Mouse (Mus musculus): ENCODE measurements around the gene Zswim1. TPM values are rescaled to one million over a fixed set of nuclear protein-coding genes. Genes with fewer than 3 reads are reported as not detected.
"Not testable (repeated sequence)": the region's sequence is repeated elsewhere in the genome, so short reads cannot be mapped to it uniquely, and the experiment has no call there.

Zswim1 gene
- polyA plus RNA-seq, 1 experiment from 2014 or later: 24.3 TPM

DNA sequence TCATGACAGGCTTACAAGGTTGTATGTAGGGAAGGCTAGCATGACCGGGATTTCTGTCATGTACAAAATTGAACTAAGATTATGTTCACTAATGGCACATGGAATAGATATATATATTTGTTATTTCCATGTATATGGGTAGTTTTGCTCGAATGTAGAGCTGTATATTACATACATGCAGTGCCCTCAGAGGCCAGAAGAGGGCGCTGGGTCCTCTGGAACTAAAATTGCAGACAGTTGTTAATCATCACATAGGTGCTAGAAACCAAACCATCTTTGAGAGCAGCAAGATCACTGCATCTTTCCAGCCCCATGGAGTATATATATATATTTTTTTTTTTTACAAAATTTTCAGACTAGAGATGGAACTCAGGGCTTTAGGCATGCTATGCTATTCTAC, 23.3 kb downstream of the Zswim1 start:
- no peak for DNase-seq (ENCODE audit: low spot score)
- WGBS: 51% methylated on average over 3 of the region's 3 CpGs

DNA sequence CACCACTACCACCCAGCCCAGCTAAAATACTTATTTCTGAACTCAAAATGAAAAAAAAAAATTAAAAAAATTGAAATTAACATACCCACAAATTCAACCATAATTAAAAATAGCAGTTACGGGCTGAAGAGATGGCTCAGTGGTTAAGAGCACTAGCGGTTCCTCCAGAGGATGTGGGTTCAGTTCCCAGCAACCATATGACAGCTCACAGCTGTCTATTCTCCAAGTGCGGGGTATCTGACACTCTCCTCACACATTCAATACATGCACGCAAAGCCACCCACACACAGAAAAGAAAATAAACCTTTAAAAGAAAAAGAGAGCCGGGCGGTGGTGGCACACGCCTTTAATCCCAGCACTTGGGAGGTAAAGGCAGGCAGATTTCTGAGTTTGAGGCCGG, 27.6 kb downstream of the Zswim1 start:
- Histone ChIP-seq H3K27ac (no peak overlapping the region), H3K4me1 (peaks cover 4% of the 10 kb centered on the region; the same call in 1 of the 2 replicates), H3K36me3 (peaks cover 4% of the 10 kb centered on the region; the same call in 1 of the 2 replicates), H3K27me3 (ENCODE audit: low read depth, poor library complexity, severe bottlenecking) (peaks cover 16% of the 10 kb centered on the region), H3K9me3 (replicated peaks) (no peaks in the 10 kb centered on the region), H3K4me3 (no peak overlapping the region)
- WGBS: 92% methylated on average over 8 of the region's 8 CpGs
- DNase-seq (ENCODE audit: low spot score): no peak

More for the DNA sequence above, 23.3 kb downstream of the Zswim1 start:
- H3K4me1 ChIP-seq: no peaks in the 10 kb centered on the region
- H3K9me3 ChIP-seq (replicated peaks): no peaks in the 10 kb centered on the region
- peaks cover 9% of the 10 kb centered on the region for H3K36me3 ChIP-seq
- no peak overlapping the region for H3K27ac ChIP-seq
- no peak overlapping the region for H3K4me3 ChIP-seq
- no peaks in the 10 kb centered on the region for H3K27me3 ChIP-seq (ENCODE audit: low read depth, poor library complexity, severe bottlenecking)

DNA sequence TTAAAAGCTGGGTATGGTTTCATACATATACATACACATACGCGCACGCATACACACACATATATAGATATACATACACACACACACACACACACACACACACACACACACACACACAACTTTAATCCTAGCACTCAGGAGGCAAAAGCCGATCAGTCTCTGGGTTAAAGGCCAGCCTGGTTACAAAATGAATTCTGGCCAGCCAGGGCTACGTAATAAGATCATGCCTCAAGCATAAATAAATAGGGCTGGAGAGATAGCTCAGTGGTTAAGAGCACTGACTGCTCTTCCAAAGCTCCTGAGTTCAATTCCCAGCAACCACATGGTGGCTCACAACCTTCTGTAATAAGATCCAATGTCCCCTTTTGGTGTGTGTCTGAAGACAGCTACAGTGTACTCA, 33.1 kb downstream of the Zswim1 start:
- DNase-seq (ENCODE audit: low spot score); H3K4me3 ChIP-seq; H3K9me3 ChIP-seq (replicated peaks); H3K36me3 ChIP-seq; H3K27ac ChIP-seq: not testable (repeated sequence)
- Histone ChIP-seq H3K4me1 (peaks cover 38% of the 10 kb centered on the region), H3K27me3 (ENCODE audit: low read depth, poor library complexity, severe bottlenecking) (peaks cover 68% of the 10 kb centered on the region)
- 86% methylated on average over 5 of the region's 5 CpGs for WGBS

DNA sequence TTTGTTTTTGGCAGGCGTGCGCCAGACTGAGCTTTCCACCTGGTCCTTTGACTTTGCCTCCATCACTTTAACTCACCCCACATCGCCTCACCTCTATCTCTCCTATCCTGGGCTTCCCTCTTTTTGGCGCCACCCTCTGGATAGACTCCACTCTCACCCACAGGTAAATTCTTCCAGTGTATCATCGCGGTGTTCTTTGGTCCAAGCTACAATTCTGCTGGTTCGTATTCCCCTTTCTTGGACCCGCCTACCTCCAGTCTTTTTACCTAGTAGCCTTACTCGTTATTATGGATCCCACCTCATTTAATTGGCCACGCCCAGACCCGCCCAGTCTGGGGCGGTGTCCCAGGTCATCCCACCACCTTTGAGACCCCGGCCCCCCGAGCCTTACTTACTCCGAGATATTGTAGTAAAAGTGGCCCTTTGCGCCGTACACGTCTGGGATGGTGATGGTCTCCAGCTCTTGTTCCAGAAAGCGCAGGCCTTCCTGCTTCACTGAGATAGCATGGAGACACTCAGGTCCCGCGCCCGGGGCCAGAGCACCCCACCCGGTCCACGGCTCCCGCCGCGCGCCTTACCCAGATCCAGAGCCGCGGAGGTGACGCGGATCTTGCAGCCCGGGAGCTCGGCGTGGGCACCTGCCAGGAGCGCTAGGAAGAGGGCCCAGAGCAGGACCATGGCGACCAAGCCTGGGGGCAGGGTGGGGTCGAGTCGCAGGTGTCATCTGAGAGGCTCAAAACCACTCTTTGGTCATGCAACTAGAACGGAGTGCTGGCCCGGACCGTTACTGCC, 34.0 kb downstream of the Zswim1 start:
- peaks cover 71% of the 10 kb centered on the region for H3K27me3 ChIP-seq (ENCODE audit: low read depth, poor library complexity, severe bottlenecking)
- peaks cover 38% of the 10 kb centered on the region for H3K4me1 ChIP-seq
- WGBS: 1% methylated on average over 42 of the region's 42 CpGs
- peak overlapping the region; percentile 67 for H3K4me3 ChIP-seq
- H3K27ac ChIP-seq: peak overlapping the region; percentile 46; the same call in 1 of the 2 replicates
- no peaks in the 10 kb centered on the region for H3K36me3 ChIP-seq
- DNase-seq (ENCODE audit: low spot score): peak; percentile 59
- H3K9me3 ChIP-seq (replicated peaks): no peaks in the 10 kb centered on the region

DNA sequence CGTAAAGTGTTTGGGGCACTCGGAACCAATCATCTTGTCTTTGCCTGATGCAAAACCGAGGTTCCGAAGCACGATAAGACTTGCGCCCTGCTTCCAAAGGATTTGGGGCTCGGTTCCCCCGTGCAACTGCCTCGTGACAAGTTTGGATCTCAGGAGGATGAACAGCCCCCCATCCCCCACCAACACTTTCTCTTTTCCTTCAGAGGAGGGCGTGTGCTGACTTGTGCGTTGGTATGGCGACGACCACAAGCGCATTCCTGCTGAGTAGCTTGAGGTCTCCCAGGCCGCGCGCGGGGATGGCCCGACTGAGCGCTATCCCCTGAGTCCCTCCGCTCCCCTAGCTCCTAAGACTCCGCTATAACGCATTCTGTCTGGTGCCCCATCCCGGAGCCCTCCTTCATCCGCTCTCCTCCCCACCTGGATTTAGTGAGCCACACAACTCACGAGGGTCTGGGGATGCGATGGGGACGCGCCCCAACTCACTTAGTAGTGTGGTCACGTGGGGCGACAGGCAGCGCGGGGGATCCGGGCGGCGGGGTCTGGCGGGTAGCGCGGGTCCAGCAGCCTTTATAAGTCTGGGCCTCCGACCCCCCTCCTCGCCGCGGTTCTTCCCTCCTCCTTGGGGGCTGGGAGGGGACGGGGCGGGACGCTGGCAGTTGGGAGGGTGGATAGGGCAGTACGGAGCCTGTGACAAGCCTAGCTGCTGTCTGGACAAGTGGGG, 34.8 kb downstream of the Zswim1 start, which contains the start of gene Pltp:
Gene Pltp (minus strand): TSS at position 611 of the 721 bp plus-strand sequence.
- Histone ChIP-seq H3K4me3 (peak within 1 kb of the TSS; percentile 67), H3K27me3 (ENCODE audit: low read depth, poor library complexity, severe bottlenecking) (peaks cover 71% of the 10 kb centered on the region), H3K4me1 (peaks cover 43% of the 10 kb centered on the region), H3K36me3 (no peaks in the 10 kb centered on the region), H3K9me3 (replicated peaks) (no peaks in the 10 kb centered on the region), H3K27ac (peak within 1 kb of the TSS; percentile 65)
- under 1% methylated on average over 47 of the region's 47 CpGs for WGBS
- peak; percentile 74 for DNase-seq (ENCODE audit: low spot score)

DNA sequence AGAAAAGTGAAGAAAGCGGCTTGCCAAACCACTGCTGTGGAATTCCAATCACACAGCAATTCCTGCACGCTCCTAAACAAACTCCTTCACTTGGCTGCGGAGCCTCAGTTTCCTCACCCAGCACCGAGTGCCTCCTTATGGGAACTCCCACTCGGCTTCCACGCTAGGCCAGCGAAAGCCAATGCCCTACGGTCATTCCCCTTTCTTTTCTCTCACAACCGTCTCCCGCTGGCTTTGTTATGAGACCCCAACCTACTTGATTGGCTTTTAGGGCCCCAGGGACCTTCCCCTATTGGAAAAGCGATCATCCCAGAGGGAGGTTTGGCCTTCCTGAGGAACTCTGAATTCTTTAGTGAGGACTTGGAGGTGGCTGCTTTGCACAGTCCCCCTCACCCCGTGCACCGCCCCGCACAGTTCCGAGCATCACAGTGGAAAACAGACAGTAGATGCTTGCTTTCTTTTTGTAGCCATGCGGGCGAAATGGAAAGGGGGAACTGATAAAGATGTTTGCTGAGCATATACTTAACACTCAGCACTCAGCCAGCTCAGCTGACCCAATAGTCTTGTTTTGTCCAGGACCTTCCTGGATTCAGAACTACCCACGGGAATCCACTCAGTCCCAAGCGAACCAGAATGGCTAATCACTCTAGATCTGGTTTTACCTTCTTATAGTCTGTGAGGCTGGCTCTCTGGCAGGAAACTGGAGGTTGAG, 35.5 kb downstream of the Zswim1 start:
- no peaks in the 10 kb centered on the region for H3K36me3 ChIP-seq
- peak; percentile 51 for DNase-seq (ENCODE audit: low spot score)
- peak overlapping the region; percentile 65 for H3K27ac ChIP-seq
- 4% methylated on average over 19 of the region's 19 CpGs for WGBS
- peaks cover 48% of the 10 kb centered on the region for H3K4me1 ChIP-seq
- H3K9me3 ChIP-seq (replicated peaks): no peaks in the 10 kb centered on the region
- H3K4me3 ChIP-seq: peak overlapping the region; percentile 67
- H3K27me3 ChIP-seq (ENCODE audit: low read depth, poor library complexity, severe bottlenecking): peaks cover 71% of the 10 kb centered on the region

DNA sequence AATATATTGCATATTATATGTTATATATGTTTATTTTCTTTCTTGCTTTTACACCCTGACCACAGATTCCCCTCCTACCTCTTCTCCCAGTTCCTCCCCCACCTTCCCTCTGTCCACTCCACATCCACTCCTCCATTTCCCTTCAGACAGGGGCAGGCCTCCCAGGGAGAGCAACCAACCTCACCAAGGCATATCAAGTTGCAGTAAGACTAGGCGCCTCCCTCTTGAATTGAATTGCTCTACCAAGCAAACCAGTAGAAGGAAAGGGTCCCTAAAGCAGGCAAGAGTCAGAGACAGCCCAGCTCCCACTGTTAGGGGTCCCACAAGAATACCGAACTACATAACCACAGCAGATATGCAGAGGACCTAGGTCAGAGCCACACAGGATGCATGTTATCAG, 36.7 kb downstream of the Zswim1 start:
- H3K4me1 ChIP-seq: peaks cover 48% of the 10 kb centered on the region
- no peak for DNase-seq (ENCODE audit: low spot score)
- H3K36me3 ChIP-seq: no peaks in the 10 kb centered on the region
- H3K4me3 ChIP-seq: no peak overlapping the region
- 41% methylated on average over 2 of the region's 2 CpGs for WGBS
- H3K27me3 ChIP-seq (ENCODE audit: low read depth, poor library complexity, severe bottlenecking): peaks cover 64% of the 10 kb centered on the region
- no peaks in the 10 kb centered on the region for H3K9me3 ChIP-seq (replicated peaks)
- H3K27ac ChIP-seq: no peak overlapping the region

DNA sequence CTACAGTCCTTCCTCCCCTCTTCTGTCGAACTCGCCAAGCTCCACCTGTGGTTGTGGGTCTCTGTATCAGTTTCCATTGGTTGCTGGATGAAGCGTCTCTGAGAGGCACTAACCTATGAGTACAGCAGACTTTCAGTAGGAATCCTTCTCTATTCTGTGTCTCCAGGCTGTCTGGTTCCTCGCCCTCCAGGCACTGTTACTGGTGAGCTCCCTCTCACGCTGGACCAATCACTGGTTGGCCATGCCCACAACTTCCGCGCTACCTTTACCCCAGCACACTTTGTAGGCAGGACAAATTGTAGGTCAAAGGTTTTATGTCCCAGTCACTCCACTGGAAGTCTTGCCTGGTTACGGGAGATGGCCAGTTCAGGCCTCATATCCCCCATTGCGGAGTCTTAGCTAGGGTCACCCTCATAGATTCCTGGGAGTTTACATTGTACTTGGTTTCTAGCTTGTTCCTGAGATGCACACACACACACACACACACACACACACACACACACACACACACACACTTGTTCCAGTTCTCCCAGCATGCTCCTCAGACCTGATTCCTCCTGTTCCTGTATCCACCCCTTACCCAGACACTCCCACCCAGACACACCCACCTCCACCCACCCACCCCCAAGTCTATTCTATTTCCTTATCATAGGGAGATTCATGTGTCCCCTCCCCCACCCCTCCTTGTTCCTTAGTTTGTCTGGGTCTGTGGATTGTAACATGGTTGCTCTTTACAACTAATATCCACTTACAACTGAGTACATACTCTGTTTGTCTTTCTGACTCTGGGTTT, 37.4 kb downstream of the Zswim1 start:
- peaks cover 47% of the 10 kb centered on the region for H3K4me1 ChIP-seq
- DNase-seq (ENCODE audit: low spot score): no peak
- 51% methylated on average over 9 of the region's 9 CpGs for whole genome bisulfite sequencing

DNA sequence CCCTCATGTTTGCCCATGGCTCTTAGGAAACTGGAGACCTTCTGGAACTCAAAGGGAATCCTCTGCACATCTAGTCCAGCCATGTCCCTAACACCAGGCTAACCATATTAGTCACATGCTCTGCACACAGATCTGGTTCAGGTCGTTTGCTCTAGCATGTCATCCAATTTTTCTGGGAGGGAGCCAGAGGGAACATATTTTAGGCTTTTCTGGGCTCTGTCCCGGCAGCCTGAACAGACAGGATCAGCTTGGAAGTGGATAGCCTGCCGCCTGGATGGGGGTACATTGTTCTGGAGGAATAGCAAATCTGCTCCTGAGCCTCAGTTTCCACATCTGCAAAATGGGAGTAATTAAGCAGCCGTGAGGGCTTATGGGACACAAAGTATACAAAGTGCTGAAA, 38.6 kb downstream of the Zswim1 start:
- no peak for DNase-seq (ENCODE audit: low spot score)
- WGBS: 84% methylated on average over 4 of the region's 4 CpGs
- peaks cover 44% of the 10 kb centered on the region for H3K27me3 ChIP-seq (ENCODE audit: low read depth, poor library complexity, severe bottlenecking)
- no peaks in the 10 kb centered on the region for H3K36me3 ChIP-seq
- H3K4me1 ChIP-seq: peaks cover 44% of the 10 kb centered on the region
- H3K9me3 ChIP-seq (replicated peaks): no peaks in the 10 kb centered on the region
- H3K4me3 ChIP-seq: no peak overlapping the region
- H3K27ac ChIP-seq: no peak overlapping the region

More for the DNA sequence above, 37.4 kb downstream of the Zswim1 start:
- no peaks in the 10 kb centered on the region for H3K9me3 ChIP-seq (replicated peaks)
- no peak overlapping the region for H3K27ac ChIP-seq
- H3K27me3 ChIP-seq (ENCODE audit: low read depth, poor library complexity, severe bottlenecking): peaks cover 57% of the 10 kb centered on the region
- no peak overlapping the region for H3K4me3 ChIP-seq
- H3K36me3 ChIP-seq: no peaks in the 10 kb centered on the region

DNA sequence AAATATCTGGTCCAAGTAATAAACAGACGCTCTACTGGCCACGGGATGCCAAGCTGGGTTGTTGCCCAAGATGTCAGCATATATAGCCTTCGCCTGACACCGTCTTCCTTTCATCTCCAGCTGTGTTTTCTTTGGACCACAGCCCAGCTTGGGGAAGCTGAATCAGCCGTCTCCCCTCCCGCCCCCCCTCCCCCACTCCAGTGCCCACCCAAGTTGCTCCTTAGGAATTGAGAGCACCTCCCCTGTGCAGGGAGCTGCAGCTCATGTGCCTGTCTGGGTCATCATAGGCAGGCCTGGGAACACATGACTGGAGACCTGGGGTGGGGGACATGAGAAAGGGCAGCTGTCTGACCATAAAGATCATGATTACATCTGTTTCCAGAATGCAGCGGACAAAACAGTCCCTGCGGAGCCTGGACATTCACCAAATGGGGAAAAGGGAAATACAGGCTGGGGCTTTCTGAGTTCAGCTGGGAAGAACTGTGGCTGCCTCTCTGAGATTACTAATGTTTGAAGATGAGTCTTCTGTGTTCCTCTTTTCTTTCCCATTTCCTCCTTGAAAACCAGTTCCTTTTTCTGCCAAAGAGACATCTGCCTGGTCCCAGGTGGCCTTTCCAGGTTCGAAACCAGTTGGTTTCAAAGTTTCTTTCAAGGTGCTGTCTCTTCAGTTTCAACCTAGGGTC, 39.8 kb downstream of the Zswim1 start:
- no peak overlapping the region for H3K27ac ChIP-seq
- peaks cover 32% of the 10 kb centered on the region for H3K27me3 ChIP-seq (ENCODE audit: low read depth, poor library complexity, severe bottlenecking)
- H3K36me3 ChIP-seq: no peaks in the 10 kb centered on the region
- no peak for DNase-seq (ENCODE audit: low spot score)
- 60% methylated on average over 9 of the region's 9 CpGs for WGBS
- H3K4me3 ChIP-seq: no peak overlapping the region
- H3K4me1 ChIP-seq: peaks cover 32% of the 10 kb centered on the region
- no peaks in the 10 kb centered on the region for H3K9me3 ChIP-seq (replicated peaks)

DNA sequence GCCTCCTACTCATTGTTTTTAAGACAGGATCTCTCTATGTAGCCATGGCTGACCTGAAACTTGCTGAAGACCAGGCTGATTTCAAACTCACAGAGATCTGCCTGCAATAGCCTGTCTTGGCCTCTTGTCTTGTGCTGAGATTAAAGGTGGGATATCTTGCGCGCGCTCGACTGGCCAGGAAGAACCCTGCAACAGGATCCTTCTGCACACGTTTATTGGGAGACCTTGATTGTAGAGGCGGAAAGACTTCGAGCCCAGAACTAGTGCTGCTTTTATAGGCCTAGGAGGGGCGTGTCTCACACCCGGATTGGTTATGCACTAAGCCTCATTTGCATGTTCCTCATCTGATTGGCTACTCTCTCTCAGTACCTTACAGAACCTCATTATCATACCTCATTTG, 40.9 kb downstream of the Zswim1 start:
- H3K9me3 ChIP-seq (replicated peaks); DNase-seq (ENCODE audit: low spot score); H3K4me3 ChIP-seq; H3K27ac ChIP-seq; H3K36me3 ChIP-seq: not testable (repeated sequence)
- whole genome bisulfite sequencing: 90% methylated on average over 8 of the region's 9 CpGs
- peaks cover 21% of the 10 kb centered on the region for H3K27me3 ChIP-seq (ENCODE audit: low read depth, poor library complexity, severe bottlenecking)
- peaks cover 22% of the 10 kb centered on the region for H3K4me1 ChIP-seq

DNA sequence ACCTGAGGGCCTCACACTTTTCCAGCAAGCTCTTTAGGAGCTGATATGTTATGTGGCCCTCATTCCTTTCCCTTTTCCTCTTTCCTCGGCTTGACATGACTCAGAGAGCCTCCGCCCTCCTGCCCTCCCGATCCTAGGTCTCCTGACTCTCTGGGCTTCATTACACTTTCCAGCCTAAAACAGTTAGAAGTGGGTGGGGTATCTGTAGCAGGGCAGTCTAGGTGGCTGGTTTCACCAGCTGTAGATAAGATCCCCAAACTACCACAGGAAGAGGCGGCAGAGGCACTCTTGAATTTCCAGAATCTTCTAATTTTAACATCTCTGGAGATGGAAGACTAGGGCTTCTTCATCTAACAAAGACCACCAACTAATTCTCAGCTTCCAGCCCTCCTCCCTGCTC, 42.1 kb downstream of the Zswim1 start:
- Histone ChIP-seq H3K27me3 (ENCODE audit: low read depth, poor library complexity, severe bottlenecking) (peaks cover 9% of the 10 kb centered on the region; the same call in 1 of the 2 replicates), H3K4me1 (peaks cover 16% of the 10 kb centered on the region), H3K9me3 (replicated peaks) (no peaks in the 10 kb centered on the region), H3K27ac (no peak overlapping the region), H3K36me3 (no peaks in the 10 kb centered on the region), H3K4me3 (no peak overlapping the region)
- 87% methylated on average over 4 of the region's 4 CpGs for WGBS
- no peak for DNase-seq (ENCODE audit: low spot score)
